Mouse (Mus musculus): Measurements from ENCODE around the gene Depdc5. TPM values are rescaled to one million over a fixed set of nuclear protein-coding genes. Genes with fewer than 3 reads are reported as not detected.

Gene Depdc5
- polyA plus RNA-seq, 1 experiment = 17.1 TPM

- H3K4me1 ChIP-seq (ENCODE audit: control insufficient read depth, insufficient read depth, low read length) = no peaks in the 10 kb centered on the region
- TF ChIP-seq POLR2A (IDR thresholded peaks at IDR 0.05; ENCODE audit: borderline replicate concordance, extremely low read depth, low read depth, low read length) (no peak), CTCF (IDR thresholded peaks at IDR 0.05; ENCODE audit: insufficient read depth, low read length) (no peak)
- WGBS = 49% methylated on average over 8 of the region's 8 CpGs
- no peak for DNase-seq
- H3K4me3 ChIP-seq (replicated peaks; ENCODE audit: extremely low read depth, low read depth, low read length) = no peak overlapping the region
Measured at GRCm38 (mm10) chr5:33006670-33007069, 143.2 kb downstream of the Depdc5 start.

- TF ChIP-seq POLR2A (IDR thresholded peaks at IDR 0.05; ENCODE audit: borderline replicate concordance, extremely low read depth, low read depth, low read length) = no peak
- TF ChIP-seq CTCF (IDR thresholded peaks at IDR 0.05; ENCODE audit: insufficient read depth, low read length) = no peak
- no peak for DNase-seq
- WGBS = 73% methylated on average over 4 of the region's 4 CpGs
- no peaks in the 10 kb centered on the region for H3K4me1 ChIP-seq (ENCODE audit: control insufficient read depth, insufficient read depth, low read length)
- no peak overlapping the region for H3K4me3 ChIP-seq (replicated peaks; ENCODE audit: extremely low read depth, low read depth, low read length)
Measured at GRCm38 (mm10) chr5:33007371-33007770, 143.9 kb downstream of the Depdc5 start.

GRCm38 (mm10) chr5:33009301-33009700 lies 145.8 kb downstream of the Depdc5 start:
- TF ChIP-seq CTCF (IDR thresholded peaks at IDR 0.05; ENCODE audit: insufficient read depth, low read length) (no peak), POLR2A (IDR thresholded peaks at IDR 0.05; ENCODE audit: borderline replicate concordance, extremely low read depth, low read depth, low read length) (no peak)
- no peaks in the 10 kb centered on the region for H3K4me1 ChIP-seq (ENCODE audit: control insufficient read depth, insufficient read depth, low read length)
- no peak for DNase-seq
- 67% methylated on average over 2 of the region's 2 CpGs for WGBS
- no peak overlapping the region for H3K4me3 ChIP-seq (replicated peaks; ENCODE audit: extremely low read depth, low read depth, low read length)

GRCm38 (mm10) chr5:33009818-33010812 lies 146.6 kb downstream of the Depdc5 start:
- WGBS = 63% methylated on average over 14 of the region's 14 CpGs
- no peak for TF ChIP-seq POLR2A (IDR thresholded peaks at IDR 0.05; ENCODE audit: borderline replicate concordance, extremely low read depth, low read depth, low read length)
- no peak for TF ChIP-seq CTCF (IDR thresholded peaks at IDR 0.05; ENCODE audit: insufficient read depth, low read length)
- DNase-seq = no peak
- H3K4me1 ChIP-seq (ENCODE audit: control insufficient read depth, insufficient read depth, low read length) = no peaks in the 10 kb centered on the region
- H3K4me3 ChIP-seq (replicated peaks; ENCODE audit: extremely low read depth, low read depth, low read length) = no peak overlapping the region

- H3K4me3 ChIP-seq (replicated peaks; ENCODE audit: extremely low read depth, low read depth, low read length) = no peak overlapping the region
- WGBS = 62% methylated on average over 15 of the region's 15 CpGs
- DNase-seq = no peak
- no peaks in the 10 kb centered on the region for H3K4me1 ChIP-seq (ENCODE audit: control insufficient read depth, insufficient read depth, low read length)
- TF ChIP-seq POLR2A (IDR thresholded peaks at IDR 0.05; ENCODE audit: borderline replicate concordance, extremely low read depth, low read depth, low read length) = no peak
- no peak for TF ChIP-seq CTCF (IDR thresholded peaks at IDR 0.05; ENCODE audit: insufficient read depth, low read length)
Measured at GRCm38 (mm10) chr5:33011132-33012106, 147.9 kb downstream of the Depdc5 start.

GRCm38 (mm10) chr5:33014096-33014495 lies 150.6 kb downstream of the Depdc5 start:
- DNase-seq = no peak
- H3K4me3 ChIP-seq (replicated peaks; ENCODE audit: extremely low read depth, low read depth, low read length) = no peak overlapping the region
- H3K4me1 ChIP-seq (ENCODE audit: control insufficient read depth, insufficient read depth, low read length) = peaks cover 5% of the 10 kb centered on the region
- no peak for TF ChIP-seq POLR2A (IDR thresholded peaks at IDR 0.05; ENCODE audit: borderline replicate concordance, extremely low read depth, low read depth, low read length)
- no peak for TF ChIP-seq CTCF (IDR thresholded peaks at IDR 0.05; ENCODE audit: insufficient read depth, low read length)
- 83% methylated on average over 1 of the region's 1 CpGs for WGBS

GRCm38 (mm10) chr5:33015579-33015978 lies 152.1 kb downstream of the Depdc5 start:
- DNase-seq = no peak
- Histone ChIP-seq H3K4me1 (ENCODE audit: control insufficient read depth, insufficient read depth, low read length) (peaks cover 8% of the 10 kb centered on the region), H3K4me3 (replicated peaks; ENCODE audit: extremely low read depth, low read depth, low read length) (no peak overlapping the region)
- 60% methylated on average over 5 of the region's 5 CpGs for WGBS
- no peak for TF ChIP-seq POLR2A (IDR thresholded peaks at IDR 0.05; ENCODE audit: borderline replicate concordance, extremely low read depth, low read depth, low read length)
- no peak for TF ChIP-seq CTCF (IDR thresholded peaks at IDR 0.05; ENCODE audit: insufficient read depth, low read length)

GRCm38 (mm10) chr5:33018189-33018560 lies 154.7 kb downstream of the Depdc5 start:
- Histone ChIP-seq H3K4me1 (ENCODE audit: control insufficient read depth, insufficient read depth, low read length) (peaks cover 10% of the 10 kb centered on the region), H3K4me3 (replicated peaks; ENCODE audit: extremely low read depth, low read depth, low read length) (peak overlapping the region; percentile 66)
- TF ChIP-seq CTCF (IDR thresholded peaks at IDR 0.05; ENCODE audit: insufficient read depth, low read length) (no peak), POLR2A (IDR thresholded peaks at IDR 0.05; ENCODE audit: borderline replicate concordance, extremely low read depth, low read depth, low read length) (no peak)
- no peak for DNase-seq
- WGBS = 3% methylated on average over 15 of the region's 15 CpGs

Measured in lung, adult 2 months (tissue).